Mouse (Mus musculus): ENCODE data around the gene Smim10l1. TPM values are rescaled to one million over a fixed set of nuclear protein-coding genes. Genes with fewer than 3 reads are reported as not detected.
A peak's percentile ranks its signal among the peaks of the same experiment; 100 is the strongest.

The Smim10l1 gene
- polyA plus RNA-seq (2012; rRNA removed), result 68.1 and 95.8 TPM in 2 replicates

DNA sequence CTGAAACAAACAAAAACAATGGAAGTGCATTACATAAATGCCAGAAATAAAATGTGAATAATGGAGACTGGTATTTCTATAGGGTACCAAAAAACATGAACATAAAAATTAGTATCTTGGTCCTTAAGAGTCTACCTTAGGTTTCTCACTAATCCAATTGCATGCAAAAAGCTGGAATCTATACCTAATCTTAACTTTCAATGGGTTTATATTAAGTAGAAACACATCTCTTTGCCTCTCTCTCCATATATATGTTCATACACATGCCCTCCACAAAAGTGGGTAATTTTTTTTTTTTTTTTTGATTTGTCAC is at the start of gene Smim10l1:
Smim10l1 (plus strand) TSS at position 301 of the 313 bp plus-strand sequence.
- Histone ChIP-seq H3K4me1 (ENCODE audit: control insufficient read depth, insufficient read depth, insufficient read length, low read length) (0 out of 2 replicates have a peak, but pooled peaks cover 2% of the 10 kb centered on the region), H3K27ac (ENCODE audit: insufficient read depth, low read depth, low read length) (peak within 1 kb of the TSS; percentile 79), H3K27me3 (ENCODE audit: control insufficient read depth, insufficient read depth, low read length) (no peaks in the 10 kb centered on the region), H3K36me3 (ENCODE audit: control insufficient read depth, insufficient read depth, low read length) (no peaks in the 10 kb centered on the region), H3K4me3 (ENCODE audit: low read depth, low read length) (peak within 1 kb of the TSS; percentile 89)
- TF ChIP-seq CTCF (IDR thresholded peaks at IDR 0.05; ENCODE audit: extremely low read depth, insufficient read length, insufficient replicate concordance, low read depth, low read length) (no peak), POLR2A (IDR thresholded peaks at IDR 0.05; ENCODE audit: low read depth, low read length) (no peak)

DNA sequence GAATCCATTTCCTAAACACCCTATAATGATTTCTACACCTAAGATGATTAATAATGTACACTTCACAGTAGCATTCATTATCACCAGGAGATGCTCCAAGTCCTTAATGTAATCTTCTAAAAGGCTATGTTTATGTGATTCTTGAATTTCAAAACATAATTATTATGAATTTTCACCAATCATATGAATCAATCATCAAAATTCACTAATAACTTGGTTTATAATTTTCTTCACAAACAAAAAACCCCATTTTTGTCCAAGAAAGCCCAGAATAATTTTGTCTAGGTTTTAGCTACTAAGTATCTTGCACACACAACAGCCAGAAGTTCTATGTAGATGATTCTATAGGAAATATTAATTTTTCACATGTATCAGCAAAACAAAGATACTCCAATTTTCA is 49.0 kb upstream of the Smim10l1 start, which contains the start of gene Tas2r140:
Tas2r140 (minus strand) TSS at position 101 of the 400 bp plus-strand sequence.
- Histone ChIP-seq H3K4me1 (ENCODE audit: control insufficient read depth, insufficient read depth, insufficient read length, low read length) (no peaks in the 10 kb centered on the region), H3K4me3 (ENCODE audit: low read depth, low read length) (no peak within 1 kb of the TSS)

DNA sequence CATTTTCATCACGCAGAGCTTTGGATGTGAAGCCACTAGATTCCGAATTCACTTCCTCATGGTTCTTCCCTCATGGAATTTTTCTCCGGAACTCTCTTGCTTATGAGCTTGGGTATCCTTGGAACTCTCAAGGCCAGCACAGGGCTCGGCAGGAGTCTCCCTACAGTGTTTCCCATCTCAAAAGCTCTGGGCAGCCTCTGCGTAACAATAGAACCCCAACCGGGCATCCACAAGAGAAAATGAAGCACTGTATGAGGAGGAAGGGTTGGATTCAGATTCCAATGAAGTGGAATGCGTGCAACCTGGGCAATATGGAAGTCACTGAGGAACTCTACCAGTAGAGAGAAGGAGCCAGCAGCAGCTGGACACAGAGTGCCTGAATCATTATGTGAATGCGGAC is 12.5 kb upstream of the Smim10l1 start:
- Histone ChIP-seq H3K27me3 (ENCODE audit: control insufficient read depth, insufficient read depth, low read length) (no peaks in the 10 kb centered on the region), H3K4me1 (ENCODE audit: control insufficient read depth, insufficient read depth, insufficient read length, low read length) (no peaks in the 10 kb centered on the region), H3K36me3 (ENCODE audit: control insufficient read depth, insufficient read depth, low read length) (no peaks in the 10 kb centered on the region), H3K27ac (ENCODE audit: insufficient read depth, low read depth, low read length) (no peak overlapping the region), H3K4me3 (ENCODE audit: low read depth, low read length) (no peak overlapping the region)
- 87% methylated on average over 8 of the region's 8 CpGs for WGBS
- no peak for TF ChIP-seq POLR2A (IDR thresholded peaks at IDR 0.05; ENCODE audit: low read depth, low read length)
- TF ChIP-seq CTCF (IDR thresholded peaks at IDR 0.05; ENCODE audit: extremely low read depth, insufficient read length, insufficient replicate concordance, low read depth, low read length), result no peak

More for the DNA sequence above, 49.0 kb upstream of the Smim10l1 start, which contains the start of gene Tas2r140:
- H3K36me3 ChIP-seq (ENCODE audit: control insufficient read depth, insufficient read depth, low read length), result no peaks in the 10 kb centered on the region
- no peak within 1 kb of the TSS for H3K27ac ChIP-seq (ENCODE audit: insufficient read depth, low read depth, low read length)
- TF ChIP-seq CTCF (IDR thresholded peaks at IDR 0.05; ENCODE audit: extremely low read depth, insufficient read length, insufficient replicate concordance, low read depth, low read length) (no peak), POLR2A (IDR thresholded peaks at IDR 0.05; ENCODE audit: low read depth, low read length) (no peak)
- H3K27me3 ChIP-seq (ENCODE audit: control insufficient read depth, insufficient read depth, low read length), result no peaks in the 10 kb centered on the region

DNA sequence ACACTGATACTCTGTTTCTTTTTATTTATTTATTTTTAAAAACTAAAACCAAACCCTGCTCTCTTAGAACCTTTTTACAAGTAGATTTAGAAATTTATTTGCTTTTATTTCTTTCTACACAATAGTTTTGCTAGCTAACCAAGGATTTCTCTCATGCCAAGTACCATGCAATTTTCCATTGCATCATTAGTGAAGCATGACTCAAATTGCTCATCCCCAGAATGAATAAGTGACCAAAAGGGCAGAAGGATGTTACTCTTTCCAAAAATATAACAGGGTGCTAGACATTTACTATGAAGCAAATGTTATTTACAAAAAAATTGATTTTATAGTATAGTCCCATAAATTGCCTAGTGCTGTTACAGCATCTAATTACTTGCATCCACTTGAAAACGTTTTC is 2.3 kb upstream of the Smim10l1 start:
- H3K27ac ChIP-seq (ENCODE audit: insufficient read depth, low read depth, low read length), result no peak overlapping the region
- no peaks in the 10 kb centered on the region for H3K27me3 ChIP-seq (ENCODE audit: control insufficient read depth, insufficient read depth, low read length)
- no peaks in the 10 kb centered on the region for H3K36me3 ChIP-seq (ENCODE audit: control insufficient read depth, insufficient read depth, low read length)
- 0 out of 2 replicates have a peak, but pooled peaks cover 2% of the 10 kb centered on the region for H3K4me1 ChIP-seq (ENCODE audit: control insufficient read depth, insufficient read depth, insufficient read length, low read length)
- TF ChIP-seq POLR2A (IDR thresholded peaks at IDR 0.05; ENCODE audit: low read depth, low read length) (no peak), CTCF (IDR thresholded peaks at IDR 0.05; ENCODE audit: extremely low read depth, insufficient read length, insufficient replicate concordance, low read depth, low read length) (no peak)
- H3K4me3 ChIP-seq (ENCODE audit: low read depth, low read length), result no peak overlapping the region
- 45% methylated on average over 1 of the region's 1 CpGs for WGBS

DNA sequence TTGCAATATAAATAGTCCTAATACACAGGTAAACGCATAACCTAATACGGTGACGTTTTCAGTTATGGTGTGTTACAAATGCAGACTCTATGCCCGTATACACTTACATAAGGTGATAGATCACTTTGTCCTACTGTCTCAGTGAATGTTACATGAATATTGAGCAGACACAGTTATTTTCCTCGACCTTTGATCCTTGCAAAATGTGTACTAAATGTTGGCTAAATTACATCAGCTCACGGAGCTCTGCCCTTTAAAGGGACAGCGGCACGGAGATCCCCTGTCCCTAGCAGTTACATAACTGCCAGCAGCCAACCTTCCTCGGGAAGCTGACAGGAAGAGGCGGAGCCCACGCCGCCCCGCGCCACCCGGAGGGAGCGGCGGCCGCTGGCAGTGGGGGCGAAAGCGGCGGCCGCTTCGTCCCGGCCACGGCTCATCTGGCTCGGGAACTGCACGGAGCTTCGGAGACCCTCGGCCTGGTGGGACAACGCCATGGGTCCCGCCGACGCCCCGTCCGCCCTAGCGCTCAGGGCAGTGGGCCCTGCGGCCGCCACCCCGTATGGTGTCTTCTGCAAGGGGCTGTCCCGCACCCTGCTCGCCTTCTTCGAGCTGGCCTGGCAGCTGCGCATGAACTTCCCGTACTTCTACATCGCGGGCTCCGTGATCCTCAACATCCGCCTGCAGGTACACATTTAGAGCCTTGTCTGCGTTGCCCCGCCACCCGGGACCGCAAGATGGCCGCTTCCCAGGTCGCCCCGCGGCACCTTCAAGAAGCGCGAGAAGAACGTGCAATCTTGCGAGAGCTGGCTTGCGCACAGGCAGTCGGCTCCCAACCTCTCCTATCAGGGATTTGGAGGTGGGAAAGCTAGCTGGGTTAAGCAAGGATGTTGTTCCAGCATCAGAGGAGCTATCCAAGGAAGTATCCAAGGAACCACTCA is 482 bp downstream of the Smim10l1 start:
- 0 out of 2 replicates have a peak, but pooled peaks cover 2% of the 10 kb centered on the region for H3K4me1 ChIP-seq (ENCODE audit: control insufficient read depth, insufficient read depth, insufficient read length, low read length)
- TF ChIP-seq CTCF (IDR thresholded peaks at IDR 0.05; ENCODE audit: extremely low read depth, insufficient read length, insufficient replicate concordance, low read depth, low read length), result no peak
- peak; percentile 77 for TF ChIP-seq POLR2A (IDR thresholded peaks at IDR 0.05; ENCODE audit: low read depth, low read length)
- under 1% methylated on average over 62 of the region's 62 CpGs for whole genome bisulfite sequencing

More for the DNA sequence above, 482 bp downstream of the Smim10l1 start:
- H3K27me3 ChIP-seq (ENCODE audit: control insufficient read depth, insufficient read depth, low read length), result no peaks in the 10 kb centered on the region
- peak overlapping the region; percentile 89 for H3K4me3 ChIP-seq (ENCODE audit: low read depth, low read length)
- peak overlapping the region; percentile 79 for H3K27ac ChIP-seq (ENCODE audit: insufficient read depth, low read depth, low read length)
- no peaks in the 10 kb centered on the region for H3K36me3 ChIP-seq (ENCODE audit: control insufficient read depth, insufficient read depth, low read length)

Other genes with a start within 250 kb of the Smim10l1 start
- gene Tas2r116, start 249.5 kb upstream of the Smim10l1 start, polyA plus RNA-seq (2012; rRNA removed), result not detected in 2 replicates
- gene Tas2r110, start 236.9 kb upstream of the Smim10l1 start, polyA plus RNA-seq (2012; rRNA removed), result not detected in 2 replicates
- gene Tas2r113, start 211.9 kb upstream of the Smim10l1 start, polyA plus RNA-seq (2012; rRNA removed), result not detected in 2 replicates
- gene Tas2r125, start 195.3 kb upstream of the Smim10l1 start, polyA plus RNA-seq (2012; rRNA removed), result not detected in 2 replicates
- gene Tas2r129, start 153.8 kb upstream of the Smim10l1 start, polyA plus RNA-seq (2012; rRNA removed), result not detected in 2 replicates
- gene Tas2r131, start 147.0 kb upstream of the Smim10l1 start, polyA plus RNA-seq (2012; rRNA removed), result not detected in 2 replicates
- gene Tas2r109, start 123.9 kb upstream of the Smim10l1 start, polyA plus RNA-seq (2012; rRNA removed), result not detected in 2 replicates
- not detected in 2 replicates for gene Tas2r103, start 67.8 kb upstream of the Smim10l1 start, polyA plus RNA-seq (2012; rRNA removed)
- gene Tas2r140, start 49.1 kb upstream of the Smim10l1 start, polyA plus RNA-seq (2012; rRNA removed), result not detected in 2 replicates
- not detected in 2 replicates for gene 5530400C23Rik, start 187.3 kb downstream of the Smim10l1 start, polyA plus RNA-seq (2012; rRNA removed)